Mouse (Mus musculus): Measurements from ENCODE around the gene H2-DMb1. TPM values are rescaled to one million over a fixed set of nuclear protein-coding genes. Genes with fewer than 3 reads are reported as not detected.

H2-DMb1 gene
- polyA plus RNA-seq, 1 experiment from 2014 or later, result not detected

DNA sequence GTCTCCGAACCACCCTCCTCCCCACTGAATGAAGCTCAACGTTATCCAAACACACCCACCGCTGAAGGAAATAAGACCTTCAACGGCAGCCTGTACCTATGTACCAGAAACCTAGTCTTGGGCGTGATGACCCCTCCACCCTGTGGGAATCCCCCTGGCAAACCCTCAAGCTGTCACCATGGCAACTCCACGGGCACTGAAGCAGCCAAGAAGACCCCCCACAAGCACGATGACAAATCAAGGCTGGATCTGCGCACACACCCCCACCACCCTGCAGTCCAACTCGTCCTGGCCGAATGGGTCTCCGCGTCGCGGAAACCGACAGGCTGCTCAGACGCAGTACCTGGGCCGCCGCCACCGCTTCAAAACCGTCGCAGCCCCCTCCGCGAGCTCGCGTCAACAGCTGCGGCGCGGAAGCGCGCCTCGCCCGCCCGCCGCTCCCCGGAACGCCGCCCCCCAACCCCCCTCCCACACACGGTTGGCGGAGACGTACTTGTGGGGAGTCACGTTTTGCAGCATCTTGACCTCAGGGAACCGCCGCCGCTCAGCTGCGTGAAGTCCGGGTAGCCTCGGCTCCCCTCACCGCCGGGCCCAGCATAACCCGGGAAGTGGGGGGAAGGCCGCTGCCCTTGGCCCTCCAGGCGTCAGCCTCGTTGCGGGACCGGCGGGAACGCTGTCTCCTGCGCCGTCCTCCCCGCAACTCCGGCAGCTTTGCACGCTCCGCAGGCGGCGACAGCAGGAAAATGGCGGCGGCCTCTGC is 34.6 kb upstream of the H2-DMb1 start:
- H3K4me2 ChIP-seq, result peak overlapping the region; percentile 87
- WGBS, result 0% methylated on average over 55 of the region's 67 CpGs
- H3K36me3 ChIP-seq (ENCODE audit: poor library complexity, severe bottlenecking), result peaks cover 51% of the 10 kb centered on the region
- ATAC-seq, result no peak
- peak overlapping the region; percentile 100 for H3K27ac ChIP-seq
- H3K4me1 ChIP-seq, result peaks cover 35% of the 10 kb centered on the region
- no peaks in the 10 kb centered on the region for H3K9me3 ChIP-seq (replicated peaks)
- H3K4me3 ChIP-seq, result peak overlapping the region; percentile 100
- H3K9ac ChIP-seq, result peak overlapping the region; percentile 96
- no peaks in the 10 kb centered on the region for H3K27me3 ChIP-seq

DNA sequence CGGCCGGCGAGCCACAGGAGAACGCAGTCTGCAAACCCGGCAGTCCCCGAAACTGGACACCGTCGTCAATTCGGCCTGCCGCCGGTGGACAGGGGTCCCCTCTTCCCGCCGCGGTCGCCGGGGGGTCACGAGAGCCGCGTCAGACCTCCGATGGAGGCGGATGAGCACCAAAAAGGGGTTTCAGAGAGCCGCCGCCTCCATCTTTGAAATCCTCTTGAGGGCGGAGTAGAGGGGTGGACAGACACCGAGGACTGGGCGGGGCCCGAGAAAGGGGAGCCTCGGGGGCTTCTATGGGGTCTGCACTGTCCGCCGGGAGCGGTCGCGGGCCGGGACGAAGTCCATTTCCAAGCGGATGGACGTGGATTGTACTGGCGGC is 34.0 kb upstream of the H2-DMb1 start:
- Histone ChIP-seq H3K4me1 (peaks cover 41% of the 10 kb centered on the region), H3K36me3 (ENCODE audit: poor library complexity, severe bottlenecking) (peaks cover 46% of the 10 kb centered on the region), H3K27me3 (no peaks in the 10 kb centered on the region), H3K4me2 (peak overlapping the region; percentile 87), H3K9me3 (replicated peaks) (no peaks in the 10 kb centered on the region), H3K4me3 (peak overlapping the region; percentile 100), H3K9ac (peak overlapping the region; percentile 96), H3K27ac (peak overlapping the region; percentile 100)
- no peak; the same call in 1 of the 2 replicates for ATAC-seq
- under 1% methylated on average over 38 of the region's 38 CpGs for WGBS

DNA sequence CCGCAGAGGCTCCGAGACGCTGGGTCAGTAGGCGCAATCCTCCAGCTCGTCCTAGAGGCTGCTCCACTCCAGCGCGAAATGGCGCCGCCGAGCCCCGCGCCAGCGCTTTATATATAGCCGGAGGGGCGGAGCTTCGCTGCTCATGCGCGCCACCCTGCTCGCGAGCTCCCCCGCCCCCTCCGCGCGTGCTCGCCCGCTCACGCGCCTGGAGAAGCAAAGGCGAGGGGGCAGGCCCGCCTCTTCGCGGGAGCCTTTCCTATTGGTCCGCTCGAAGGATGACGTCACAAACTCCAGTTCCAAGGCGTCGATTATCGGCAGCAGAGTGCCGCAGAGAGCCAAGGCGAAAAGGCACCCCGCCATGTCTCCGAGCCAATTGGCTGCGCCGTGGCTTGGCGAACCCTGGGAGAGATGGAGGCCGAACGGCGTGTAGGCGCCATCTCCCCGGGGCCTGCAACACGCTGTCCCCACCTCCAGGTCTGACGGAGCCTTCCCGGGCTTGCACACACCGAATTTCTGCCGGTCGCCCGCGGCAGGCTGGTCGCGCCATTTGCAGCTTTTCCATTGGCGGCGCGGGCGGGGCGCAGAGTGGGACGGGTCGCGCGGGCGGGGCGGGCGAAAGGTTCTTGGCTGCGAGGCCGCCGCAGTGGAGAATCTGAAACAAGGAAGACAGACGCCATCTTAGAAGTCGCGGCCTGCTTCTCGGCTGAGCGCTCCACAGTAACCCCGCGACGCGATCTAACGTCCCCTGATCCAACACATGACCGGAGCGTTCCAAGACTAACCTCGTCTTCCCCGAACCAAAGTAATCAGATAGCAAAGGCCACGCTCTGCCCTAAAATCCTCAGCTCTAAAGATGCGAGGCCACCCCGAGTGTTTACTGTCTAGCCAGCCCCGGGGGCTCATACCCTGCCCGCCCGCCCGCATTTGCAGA is 33.4 kb upstream of the H2-DMb1 start, which contains the start of gene H2-DMa:
Gene H2-DMa (plus strand): TSS at position 293 of the 931 bp plus-strand sequence.
- H3K27ac ChIP-seq, result peak within 1 kb of the TSS; percentile 100
- no peaks in the 10 kb centered on the region for H3K27me3 ChIP-seq
- peak within 1 kb of the TSS; percentile 87 for H3K4me2 ChIP-seq
- peak; percentile 78 for ATAC-seq
- under 1% methylated on average over 96 of the region's 96 CpGs for WGBS
- H3K9ac ChIP-seq, result peak within 1 kb of the TSS; percentile 97
- peaks cover 39% of the 10 kb centered on the region for H3K36me3 ChIP-seq (ENCODE audit: poor library complexity, severe bottlenecking)
- H3K4me1 ChIP-seq, result peaks cover 43% of the 10 kb centered on the region
- no peaks in the 10 kb centered on the region for H3K9me3 ChIP-seq (replicated peaks)
- peak within 1 kb of the TSS; percentile 100 for H3K4me3 ChIP-seq

- H3K4me3 ChIP-seq, result peak overlapping the region; percentile 100
- peak overlapping the region; percentile 87 for H3K4me2 ChIP-seq
- H3K27me3 ChIP-seq, result no peaks in the 10 kb centered on the region
- H3K4me1 ChIP-seq, result peaks cover 37% of the 10 kb centered on the region
- H3K36me3 ChIP-seq (ENCODE audit: poor library complexity, severe bottlenecking), result peaks cover 32% of the 10 kb centered on the region
- H3K27ac ChIP-seq, result peak overlapping the region; percentile 100
- H3K9ac ChIP-seq, result peak overlapping the region; percentile 97
- H3K9me3 ChIP-seq (replicated peaks), result no peaks in the 10 kb centered on the region
- under 1% methylated on average over 40 of the region's 42 CpGs for WGBS
- no peak for ATAC-seq
These were observed 32.6 kb upstream of the H2-DMb1 start for GRCm38 (mm10) chr17:34120180-34120723.

DNA sequence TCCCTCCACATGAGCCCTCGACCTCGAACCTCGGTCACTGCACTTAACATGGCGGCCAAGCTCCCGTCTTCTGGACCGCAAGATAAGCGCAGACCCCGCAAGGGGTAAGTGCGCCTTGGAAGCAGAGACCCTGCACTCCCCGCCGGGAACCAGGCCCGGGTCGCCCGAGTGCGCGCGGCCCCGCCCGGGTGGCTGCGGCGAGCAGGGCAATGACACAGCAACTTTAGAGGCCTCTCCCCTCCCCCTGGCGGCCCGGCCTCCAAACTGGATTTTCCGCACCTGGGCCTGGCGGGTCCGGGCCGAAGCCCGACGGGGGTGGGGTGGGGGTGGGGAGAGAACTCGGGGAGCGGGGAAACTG is 32.1 kb upstream of the H2-DMb1 start:
- peak overlapping the region; percentile 100 for H3K27ac ChIP-seq
- 0% methylated on average over 26 of the region's 31 CpGs for WGBS
- H3K4me3 ChIP-seq, result peak overlapping the region; percentile 100
- H3K9me3 ChIP-seq (replicated peaks), result no peaks in the 10 kb centered on the region
- H3K4me2 ChIP-seq, result peak overlapping the region; percentile 87
- no peaks in the 10 kb centered on the region for H3K27me3 ChIP-seq
- H3K9ac ChIP-seq, result peak overlapping the region; percentile 97
- 0 out of 2 replicates have a peak, but pooled peaks have one; percentile 0 for ATAC-seq
- peaks cover 31% of the 10 kb centered on the region for H3K4me1 ChIP-seq
- peaks cover 26% of the 10 kb centered on the region for H3K36me3 ChIP-seq (ENCODE audit: poor library complexity, severe bottlenecking)

DNA sequence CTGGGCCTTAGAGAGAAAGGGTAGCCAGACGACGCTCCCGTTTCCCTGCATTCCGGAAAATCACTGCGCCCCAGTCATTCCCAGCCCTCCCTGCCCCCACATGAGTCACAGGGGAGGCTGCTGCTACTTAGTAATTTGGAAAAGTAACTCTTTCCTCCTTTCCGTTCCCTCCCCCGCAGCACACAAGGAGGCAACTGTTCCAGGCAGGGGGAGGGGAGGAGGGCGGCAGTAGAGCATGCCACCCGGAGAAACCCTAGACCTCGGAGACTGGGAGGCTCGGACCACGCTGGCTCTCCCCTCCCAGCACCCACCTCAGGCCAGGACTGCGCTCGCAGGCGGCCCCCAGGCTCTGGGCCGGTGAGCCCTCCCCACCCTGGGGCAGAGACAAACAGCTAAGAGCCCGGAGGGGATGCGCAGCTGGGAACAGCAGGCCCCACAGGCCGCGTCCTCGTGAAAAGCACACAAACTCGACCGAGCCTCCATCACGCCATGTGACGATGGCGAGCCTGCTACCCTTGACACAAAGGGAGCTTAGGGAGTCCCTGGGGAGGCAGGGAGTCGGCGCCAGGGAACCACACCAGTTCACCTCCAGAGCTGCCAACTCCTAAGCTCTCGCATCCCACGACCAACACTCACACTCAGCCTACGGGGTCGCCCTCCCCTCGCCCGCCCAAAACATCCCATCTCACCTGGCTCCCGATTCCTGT is 31.5 kb upstream of the H2-DMb1 start:
- ATAC-seq, result peak; percentile 8; the same call in 1 of the 2 replicates

GRCm38 (mm10) chr17:34121879-34122187 is 31.0 kb upstream of the H2-DMb1 start:
- WGBS, result under 1% methylated on average over 8 of the region's 10 CpGs
- H3K9ac ChIP-seq, result peak overlapping the region; percentile 97
- H3K27ac ChIP-seq, result peak overlapping the region; percentile 100
- no peaks in the 10 kb centered on the region for H3K9me3 ChIP-seq (replicated peaks)
- peaks cover 16% of the 10 kb centered on the region for H3K36me3 ChIP-seq (ENCODE audit: poor library complexity, severe bottlenecking)
- H3K4me3 ChIP-seq, result peak overlapping the region; percentile 100
- peak overlapping the region; percentile 87 for H3K4me2 ChIP-seq
- ATAC-seq, result no peak
- H3K4me1 ChIP-seq, result peaks cover 22% of the 10 kb centered on the region
- H3K27me3 ChIP-seq, result no peaks in the 10 kb centered on the region

More for the DNA sequence above, 31.5 kb upstream of the H2-DMb1 start:
- peak overlapping the region; percentile 97 for H3K9ac ChIP-seq
- peaks cover 26% of the 10 kb centered on the region for H3K4me1 ChIP-seq
- H3K4me3 ChIP-seq, result peak overlapping the region; percentile 100
- H3K9me3 ChIP-seq (replicated peaks), result no peaks in the 10 kb centered on the region
- WGBS, result under 1% methylated on average over 29 of the region's 35 CpGs
- H3K36me3 ChIP-seq (ENCODE audit: poor library complexity, severe bottlenecking), result peaks cover 21% of the 10 kb centered on the region
- peak overlapping the region; percentile 100 for H3K27ac ChIP-seq
- no peaks in the 10 kb centered on the region for H3K27me3 ChIP-seq
- peak overlapping the region; percentile 87 for H3K4me2 ChIP-seq

DNA sequence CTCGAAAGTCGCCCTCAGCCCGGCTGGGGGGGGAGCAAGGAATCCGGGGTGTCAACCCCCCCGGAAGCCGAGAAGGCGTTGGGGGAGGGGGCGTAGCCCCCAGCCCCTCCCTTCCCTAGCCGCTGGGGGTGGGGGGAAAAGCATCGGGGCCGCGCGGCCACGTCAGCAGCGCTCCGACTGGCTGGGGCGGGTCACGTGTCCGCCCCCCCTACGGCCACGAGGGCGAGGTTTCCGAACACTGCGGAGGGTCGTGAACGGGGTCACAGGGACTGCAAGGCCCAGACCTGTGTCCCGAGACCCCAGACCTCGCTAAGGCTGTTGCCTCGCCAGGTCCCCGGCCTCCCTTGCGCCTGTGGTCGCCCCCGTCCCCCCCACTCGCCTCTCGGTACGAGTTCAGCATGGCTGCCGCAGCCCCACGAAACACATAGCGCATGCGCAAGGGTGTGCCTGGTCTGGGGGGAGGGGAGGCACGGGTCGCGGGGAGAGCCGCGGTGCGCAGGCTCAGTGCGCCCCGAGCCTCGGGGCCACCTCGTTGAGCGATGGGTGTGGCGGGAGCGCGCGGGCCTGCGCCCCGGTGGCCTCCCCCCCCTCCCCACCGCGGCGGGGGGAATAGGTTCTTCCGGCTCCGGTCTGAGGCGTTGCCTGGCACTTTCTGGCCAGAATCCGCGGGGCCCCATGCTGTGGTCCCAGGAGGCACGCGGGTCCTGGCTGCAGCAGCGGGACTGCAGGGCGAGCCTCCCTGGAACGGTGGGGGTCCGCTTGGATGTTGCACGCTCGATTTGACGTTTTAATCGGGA is 30.5 kb upstream of the H2-DMb1 start, which contains the start of gene Brd2:
Gene Brd2 (minus strand): TSS at position 447 of the 797 bp plus-strand sequence.
- under 1% methylated on average over 70 of the region's 75 CpGs for WGBS
- H3K4me1 ChIP-seq, result peaks cover 19% of the 10 kb centered on the region

DNA sequence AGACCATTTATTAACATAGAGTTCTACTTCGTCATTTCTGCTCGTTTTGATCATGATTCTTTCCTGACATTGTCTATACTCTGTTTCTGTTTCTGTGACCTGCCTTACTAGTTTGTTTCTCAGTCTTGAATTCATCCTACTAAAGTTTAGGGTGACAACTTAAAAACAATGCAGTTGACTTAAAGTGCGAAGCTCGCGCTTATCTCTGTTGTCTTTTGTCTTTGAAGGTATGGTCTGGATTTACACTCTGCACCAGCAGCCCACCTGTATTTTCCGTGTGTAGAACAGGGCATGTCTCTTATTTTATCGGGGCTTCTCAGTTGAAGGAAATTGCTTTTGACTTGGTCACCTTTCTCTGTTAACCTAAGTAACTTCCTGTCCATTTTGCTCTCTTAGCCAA is 29.8 kb upstream of the H2-DMb1 start:
- 2% methylated on average over 7 of the region's 7 CpGs for WGBS
- no peak for ATAC-seq

More for the DNA sequence above, 30.5 kb upstream of the H2-DMb1 start, which contains the start of gene Brd2:
- peak within 1 kb of the TSS; percentile 100 for H3K4me3 ChIP-seq
- H3K27ac ChIP-seq, result peak within 1 kb of the TSS; percentile 100
- no peaks in the 10 kb centered on the region for H3K9me3 ChIP-seq (replicated peaks)
- H3K4me2 ChIP-seq, result peak within 1 kb of the TSS; percentile 87
- peak within 1 kb of the TSS; percentile 97 for H3K9ac ChIP-seq
- H3K27me3 ChIP-seq, result no peaks in the 10 kb centered on the region
- peaks cover 12% of the 10 kb centered on the region for H3K36me3 ChIP-seq (ENCODE audit: poor library complexity, severe bottlenecking)
- ATAC-seq, result peak; percentile 64

DNA sequence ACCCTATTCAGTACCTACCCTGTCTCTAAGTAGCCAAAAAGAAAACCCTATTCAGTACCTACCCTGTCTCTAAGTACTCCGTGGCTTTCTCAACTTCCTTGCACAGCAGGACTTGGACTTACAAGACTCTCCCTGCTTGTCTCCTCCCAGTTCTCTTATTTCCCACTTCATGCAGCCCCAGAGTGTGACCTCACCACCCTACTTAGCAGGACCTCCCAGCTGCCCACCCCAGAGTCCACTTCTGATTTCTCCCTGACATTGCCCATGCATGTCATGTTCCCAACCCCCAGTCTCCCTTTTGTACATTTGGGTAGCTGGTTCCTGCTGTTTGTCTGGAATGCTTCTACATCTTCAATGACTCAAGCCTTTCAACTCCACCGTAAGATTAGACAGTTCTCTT is 29.4 kb upstream of the H2-DMb1 start:
- 2% methylated on average over 2 of the region's 2 CpGs for WGBS
- Histone ChIP-seq H3K36me3 (ENCODE audit: poor library complexity, severe bottlenecking) (peaks cover 5% of the 10 kb centered on the region), H3K27me3 (no peaks in the 10 kb centered on the region), H3K4me1 (peaks cover 22% of the 10 kb centered on the region), H3K4me2 (peak overlapping the region; percentile 87), H3K9me3 (replicated peaks) (no peaks in the 10 kb centered on the region), H3K27ac (peak overlapping the region; percentile 37), H3K9ac (peak overlapping the region; percentile 97), H3K4me3 (peak overlapping the region; percentile 100)
- no peak for ATAC-seq

More for the DNA sequence above, 29.8 kb upstream of the H2-DMb1 start:
- Histone ChIP-seq H3K27ac (peak overlapping the region; percentile 100), H3K4me2 (peak overlapping the region; percentile 87), H3K27me3 (no peaks in the 10 kb centered on the region), H3K36me3 (ENCODE audit: poor library complexity, severe bottlenecking) (peaks cover 9% of the 10 kb centered on the region), H3K9ac (peak overlapping the region; percentile 97), H3K4me1 (peaks cover 18% of the 10 kb centered on the region), H3K9me3 (replicated peaks) (no peaks in the 10 kb centered on the region), H3K4me3 (peak overlapping the region; percentile 100)

Data from forebrain, embryonic 13.5 days (tissue).